Mouse (Mus musculus): ENCODE measurements at regions not wholly inside any gene's neighbourhood (a gene's known extent, or its start where the extent isn't known, plus 50 kb on each side); places are given as distances from the start of the nearest gene placed in this dataset.

DNA sequence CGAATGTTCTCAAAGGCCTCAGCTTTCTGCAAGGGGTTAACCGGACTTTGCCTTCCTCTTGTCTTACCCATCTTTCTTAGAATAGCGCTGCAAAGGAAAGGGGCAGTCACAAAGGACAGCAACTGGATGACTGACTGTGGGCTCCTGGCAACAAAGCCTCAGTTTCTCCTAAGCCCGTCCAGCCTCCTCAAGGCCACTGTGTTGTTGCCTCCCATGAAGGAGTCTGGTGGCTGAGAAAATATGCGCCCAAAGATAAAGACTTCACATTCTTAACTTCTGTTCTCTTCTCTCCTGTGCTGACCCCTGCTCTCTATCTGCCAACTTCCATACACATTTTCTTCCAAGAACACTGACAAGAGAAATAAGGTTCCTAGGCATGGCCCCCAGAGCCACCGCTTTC, 76.3 kb upstream of the Otud4 start:
- H3K27me3 ChIP-seq (ENCODE audit: control insufficient read depth, insufficient read depth, low read length): no peaks in the 10 kb centered on the region
- H3K36me3 ChIP-seq (ENCODE audit: control insufficient read depth, insufficient read depth, low read length): no peaks in the 10 kb centered on the region
- no peak overlapping the region for H3K4me3 ChIP-seq (ENCODE audit: control insufficient read depth, low read depth, low read length)
- H3K4me1 ChIP-seq (ENCODE audit: control insufficient read depth, insufficient read depth, low read length): peaks cover 2% of the 10 kb centered on the region; the same call in 1 of the 2 replicates
- TF ChIP-seq POLR2A (IDR thresholded peaks at IDR 0.05; ENCODE audit: control insufficient read depth, low read depth, low read length) (no peak), CTCF (IDR thresholded peaks at IDR 0.05; ENCODE audit: control insufficient read depth, insufficient read depth, insufficient replicate concordance, low read depth, low read length) (no peak)
- no peak overlapping the region for H3K27ac ChIP-seq (ENCODE audit: control insufficient read depth, insufficient read depth, low read depth, low read length)

DNA sequence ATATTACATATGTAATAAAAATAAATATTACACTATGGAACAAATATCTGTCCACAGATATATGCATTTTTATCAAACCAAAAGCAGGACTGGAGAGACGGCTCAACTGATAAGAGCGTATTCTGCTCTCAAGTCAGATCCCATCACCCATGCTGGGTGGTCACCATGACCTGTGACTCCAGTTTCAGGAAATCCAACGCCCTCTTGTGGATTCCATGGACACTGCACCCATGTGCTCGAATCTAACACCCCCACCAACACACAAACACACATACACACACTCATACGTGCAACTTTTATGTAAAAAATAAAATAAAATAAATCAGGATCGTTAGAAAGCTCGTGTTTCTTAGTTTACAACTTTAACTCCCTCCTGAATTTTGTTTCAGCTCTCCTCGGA, 76.7 kb upstream of the Otud4 start:
- H3K27ac ChIP-seq (ENCODE audit: control insufficient read depth, insufficient read depth, low read depth, low read length): no peak overlapping the region
- H3K4me3 ChIP-seq (ENCODE audit: control insufficient read depth, low read depth, low read length): no peak overlapping the region
- H3K36me3 ChIP-seq (ENCODE audit: control insufficient read depth, insufficient read depth, low read length): no peaks in the 10 kb centered on the region
- TF ChIP-seq CTCF (IDR thresholded peaks at IDR 0.05; ENCODE audit: control insufficient read depth, insufficient read depth, insufficient replicate concordance, low read depth, low read length) (peak; percentile 39; the same call in 1 of the 2 replicates), POLR2A (IDR thresholded peaks at IDR 0.05; ENCODE audit: control insufficient read depth, low read depth, low read length) (no peak)
- H3K27me3 ChIP-seq (ENCODE audit: control insufficient read depth, insufficient read depth, low read length): no peaks in the 10 kb centered on the region
- peaks cover 2% of the 10 kb centered on the region; the same call in 1 of the 2 replicates for H3K4me1 ChIP-seq (ENCODE audit: control insufficient read depth, insufficient read depth, low read length)

DNA sequence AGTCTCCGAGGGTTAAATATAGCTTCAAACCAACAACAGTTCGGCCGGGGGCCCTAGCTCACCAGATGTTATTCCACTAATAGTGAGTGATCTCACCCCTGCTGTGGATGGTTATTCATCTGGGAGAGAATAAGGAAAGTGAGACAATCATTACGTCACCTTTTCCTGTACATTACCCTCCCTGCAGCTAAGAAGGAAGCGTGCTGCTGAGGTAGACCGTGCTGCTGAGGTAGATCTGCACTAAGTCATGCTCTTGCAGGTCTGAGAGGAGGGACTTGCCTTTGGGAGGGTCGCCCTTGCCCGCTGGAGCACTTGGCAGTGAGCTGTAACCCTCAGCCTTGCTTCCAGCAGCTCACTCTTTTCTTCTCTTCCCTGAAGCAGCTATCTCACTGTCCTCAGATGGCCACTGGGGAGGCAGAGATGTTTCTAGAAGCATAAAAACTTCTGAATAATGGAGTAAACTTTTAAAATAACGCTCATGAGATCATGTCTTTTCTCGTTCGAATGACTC, 77.3 kb upstream of the Otud4 start:
- H3K27ac ChIP-seq (ENCODE audit: control insufficient read depth, insufficient read depth, low read depth, low read length): no peak overlapping the region; the same call in 1 of the 2 replicates
- H3K4me3 ChIP-seq (ENCODE audit: control insufficient read depth, low read depth, low read length): no peak overlapping the region
- H3K27me3 ChIP-seq (ENCODE audit: control insufficient read depth, insufficient read depth, low read length): no peaks in the 10 kb centered on the region
- TF ChIP-seq CTCF (IDR thresholded peaks at IDR 0.05; ENCODE audit: control insufficient read depth, insufficient read depth, insufficient replicate concordance, low read depth, low read length) (no peak), POLR2A (IDR thresholded peaks at IDR 0.05; ENCODE audit: control insufficient read depth, low read depth, low read length) (no peak)
- H3K36me3 ChIP-seq (ENCODE audit: control insufficient read depth, insufficient read depth, low read length): no peaks in the 10 kb centered on the region
- peaks cover 2% of the 10 kb centered on the region; the same call in 1 of the 2 replicates for H3K4me1 ChIP-seq (ENCODE audit: control insufficient read depth, insufficient read depth, low read length)

GRCm38 (mm10) chr8:79561269-79562063, 78.0 kb upstream of the Otud4 start:
- H3K27me3 ChIP-seq (ENCODE audit: control insufficient read depth, insufficient read depth, low read length): no peaks in the 10 kb centered on the region
- TF ChIP-seq CTCF (IDR thresholded peaks at IDR 0.05; ENCODE audit: control insufficient read depth, insufficient read depth, insufficient replicate concordance, low read depth, low read length) (no peak), POLR2A (IDR thresholded peaks at IDR 0.05; ENCODE audit: control insufficient read depth, low read depth, low read length) (no peak)
- peaks cover 2% of the 10 kb centered on the region; the same call in 1 of the 2 replicates for H3K4me1 ChIP-seq (ENCODE audit: control insufficient read depth, insufficient read depth, low read length)
- no peak overlapping the region for H3K27ac ChIP-seq (ENCODE audit: control insufficient read depth, insufficient read depth, low read depth, low read length)
- H3K4me3 ChIP-seq (ENCODE audit: control insufficient read depth, low read depth, low read length): no peak overlapping the region
- H3K36me3 ChIP-seq (ENCODE audit: control insufficient read depth, insufficient read depth, low read length): no peaks in the 10 kb centered on the region

GRCm38 (mm10) chr8:79559516-79559915, 79.9 kb upstream of the Otud4 start:
- no peak for TF ChIP-seq CTCF (IDR thresholded peaks at IDR 0.05; ENCODE audit: control insufficient read depth, insufficient read depth, insufficient replicate concordance, low read depth, low read length)
- TF ChIP-seq POLR2A (IDR thresholded peaks at IDR 0.05; ENCODE audit: control insufficient read depth, low read depth, low read length): no peak
- Histone ChIP-seq H3K27ac (ENCODE audit: control insufficient read depth, insufficient read depth, low read depth, low read length) (no peak overlapping the region), H3K4me1 (ENCODE audit: control insufficient read depth, insufficient read depth, low read length) (peaks cover 2% of the 10 kb centered on the region; the same call in 1 of the 2 replicates), H3K27me3 (ENCODE audit: control insufficient read depth, insufficient read depth, low read length) (no peaks in the 10 kb centered on the region), H3K36me3 (ENCODE audit: control insufficient read depth, insufficient read depth, low read length) (no peaks in the 10 kb centered on the region), H3K4me3 (ENCODE audit: control insufficient read depth, low read depth, low read length) (no peak overlapping the region)

DNA sequence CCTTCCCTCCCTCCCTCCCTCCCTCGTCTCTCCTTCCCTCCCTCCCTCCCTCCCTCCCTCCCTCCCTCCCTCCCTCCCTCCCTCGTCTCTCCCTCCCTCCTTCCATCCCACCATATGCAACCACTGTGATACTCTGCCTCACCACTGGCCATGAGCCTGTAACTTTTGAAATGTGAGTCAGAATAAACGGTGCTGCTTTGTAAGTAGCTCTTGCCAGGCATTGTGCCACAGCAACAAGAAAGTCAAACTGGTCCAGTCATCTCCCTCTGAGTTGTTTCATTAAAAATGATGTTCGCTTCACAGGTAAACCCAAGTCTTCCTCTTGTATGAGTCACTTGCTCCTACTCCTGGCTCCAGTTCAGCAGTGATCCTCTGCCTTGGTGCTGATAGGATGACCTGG, 85.1 kb upstream of the Otud4 start:
- Histone ChIP-seq H3K27ac (ENCODE audit: control insufficient read depth, insufficient read depth, low read depth, low read length) (no peak overlapping the region), H3K4me1 (ENCODE audit: control insufficient read depth, insufficient read depth, low read length) (no peaks in the 10 kb centered on the region; the same call in 1 of the 2 replicates), H3K27me3 (ENCODE audit: control insufficient read depth, insufficient read depth, low read length) (no peaks in the 10 kb centered on the region), H3K4me3 (ENCODE audit: control insufficient read depth, low read depth, low read length) (no peak overlapping the region), H3K36me3 (ENCODE audit: control insufficient read depth, insufficient read depth, low read length) (no peaks in the 10 kb centered on the region)
- TF ChIP-seq CTCF (IDR thresholded peaks at IDR 0.05; ENCODE audit: control insufficient read depth, insufficient read depth, insufficient replicate concordance, low read depth, low read length) (no peak), POLR2A (IDR thresholded peaks at IDR 0.05; ENCODE audit: control insufficient read depth, low read depth, low read length) (no peak)

GRCm38 (mm10) chr8:79550151-79550550, 89.3 kb upstream of the Otud4 start:
- Histone ChIP-seq H3K4me1 (ENCODE audit: control insufficient read depth, insufficient read depth, low read length) (no peaks in the 10 kb centered on the region), H3K4me3 (ENCODE audit: control insufficient read depth, low read depth, low read length) (no peak overlapping the region), H3K27ac (ENCODE audit: control insufficient read depth, insufficient read depth, low read depth, low read length) (no peak overlapping the region), H3K36me3 (ENCODE audit: control insufficient read depth, insufficient read depth, low read length) (no peaks in the 10 kb centered on the region), H3K27me3 (ENCODE audit: control insufficient read depth, insufficient read depth, low read length) (no peaks in the 10 kb centered on the region)
- TF ChIP-seq CTCF (IDR thresholded peaks at IDR 0.05; ENCODE audit: control insufficient read depth, insufficient read depth, insufficient replicate concordance, low read depth, low read length): no peak
- TF ChIP-seq POLR2A (IDR thresholded peaks at IDR 0.05; ENCODE audit: control insufficient read depth, low read depth, low read length): no peak
